Mouse (Mus musculus) left cerebral cortex, adult 9 months (tissue): ENCODE results near the gene Krt28.

Experiments used
- DNase-seq, 2 experiments: peaks; one replicate each; pipeline ENCODE4 v3.0.0; 2022; ENCODE audit warnings: low spot score in 2 of 2

Krt28 gene

GRCm38 (mm10) chr11:99374803-99375202 lies at the start of gene Krt28:
TSS of gene Krt28 (minus strand) at chr11:99374903.
- no peak for DNase-seq

- no peak for DNase-seq
These were observed 47.5 kb upstream of the Krt28 start, which contains the start of gene Krt12 for GRCm38 (mm10) chr11:99422159-99422558. TSS of gene Krt12 (minus strand) at chr11:99422259.

GRCm38 (mm10) chr11:99420586-99420985 lies 45.9 kb upstream of the Krt28 start:
- peak in 1 of 2 experiments; percentile 10 for DNase-seq

- peak in 1 of 2 experiments; percentile 10 for DNase-seq
These were observed 43.1 kb upstream of the Krt28 start for GRCm38 (mm10) chr11:99417819-99418218.

DNA sequence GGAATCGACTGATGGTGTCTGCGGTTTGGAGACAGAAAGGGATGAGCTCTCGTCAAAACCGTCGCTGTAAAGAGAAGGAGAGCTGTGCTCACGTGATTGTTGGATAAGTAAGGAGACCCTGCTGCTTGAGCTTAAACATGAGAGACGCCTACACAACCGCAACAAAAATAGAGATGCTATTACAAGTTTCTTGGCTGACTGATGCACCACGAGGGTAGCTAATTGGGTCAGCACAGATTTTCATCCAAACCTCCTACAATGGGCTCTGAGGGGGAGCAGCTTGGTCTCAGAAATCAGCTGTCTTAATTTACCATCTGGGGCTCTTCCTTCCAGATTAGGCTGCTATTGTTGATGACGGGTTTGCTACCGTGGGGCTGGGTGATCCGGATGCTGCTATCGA lies 42.2 kb upstream of the Krt28 start:
- DNase-seq: peak; percentile 76 to 81

GRCm38 (mm10) chr11:99414463-99415147 lies 39.9 kb upstream of the Krt28 start:
- no peak for DNase-seq

DNA sequence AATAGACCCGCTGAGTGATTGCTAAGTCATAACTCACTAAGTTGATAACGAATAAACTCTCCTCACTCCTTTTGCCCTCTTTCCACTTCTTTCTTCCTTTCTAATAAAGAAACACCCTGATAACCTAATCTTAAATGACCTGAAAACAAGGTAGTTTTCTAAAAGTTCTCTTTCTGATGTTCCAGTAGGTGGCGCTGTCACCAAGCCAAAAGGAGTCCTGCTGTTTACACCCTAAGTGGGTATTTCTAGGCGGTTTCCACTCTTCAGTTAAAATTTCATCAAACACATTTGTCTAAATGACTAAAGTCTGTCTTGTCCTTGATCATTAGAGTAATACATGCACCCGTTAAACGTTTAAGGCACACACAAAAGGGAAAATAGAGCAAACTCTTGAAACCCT lies 38.5 kb upstream of the Krt28 start:
- peak in 1 of 2 experiments; percentile 22 for DNase-seq

DNA sequence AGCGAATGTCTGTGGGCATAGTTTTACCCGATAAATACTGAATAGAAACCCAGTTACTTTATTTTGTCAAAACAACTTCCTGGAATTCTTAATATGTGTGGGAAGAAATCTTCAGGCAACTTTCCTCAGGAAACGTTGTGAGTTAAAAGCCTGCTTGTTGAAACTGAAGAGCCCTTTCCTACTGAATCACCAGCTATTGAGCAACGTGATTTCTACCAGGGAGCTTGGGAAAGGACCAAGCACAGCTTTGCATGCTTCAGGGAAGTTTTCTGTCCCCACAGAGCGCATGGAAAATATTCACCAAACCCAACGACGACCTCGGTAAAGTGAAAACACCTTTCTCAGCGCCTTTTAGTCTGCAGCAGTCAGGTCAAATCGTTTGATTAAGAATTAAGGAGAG lies 31.5 kb upstream of the Krt28 start:
- DNase-seq: no peak

DNA sequence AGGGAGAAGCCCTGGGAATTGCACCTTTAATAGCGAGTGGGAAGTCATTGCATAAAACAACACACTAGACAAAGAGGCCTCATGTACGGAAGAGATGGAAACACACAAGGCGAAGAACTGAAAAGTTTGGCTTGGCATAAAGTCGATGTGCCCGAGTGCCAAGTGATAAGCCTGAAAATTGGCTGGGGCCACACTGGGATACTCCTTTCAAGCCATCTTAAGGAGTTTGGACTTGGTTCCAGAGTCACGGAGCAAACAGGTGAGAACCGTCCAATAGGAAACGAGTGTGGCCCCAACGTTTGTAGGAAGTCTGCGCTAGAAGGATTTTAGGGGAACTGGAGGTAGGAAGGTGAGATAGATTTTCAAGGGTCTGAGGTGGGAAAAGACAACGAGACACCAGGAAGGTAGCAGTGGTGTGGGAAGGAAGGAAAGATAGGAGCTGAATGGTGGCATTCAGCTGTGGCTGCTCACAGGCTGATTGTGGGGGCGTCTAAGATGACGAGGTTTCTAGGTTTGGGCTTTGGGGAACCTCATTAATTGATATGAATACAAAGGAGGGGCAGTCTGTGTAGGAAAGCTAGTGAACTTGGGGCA lies 25.4 kb upstream of the Krt28 start:
- no peak for DNase-seq

- DNase-seq: no peak
These were observed 24.1 kb upstream of the Krt28 start for GRCm38 (mm10) chr11:99398832-99399231.

DNA sequence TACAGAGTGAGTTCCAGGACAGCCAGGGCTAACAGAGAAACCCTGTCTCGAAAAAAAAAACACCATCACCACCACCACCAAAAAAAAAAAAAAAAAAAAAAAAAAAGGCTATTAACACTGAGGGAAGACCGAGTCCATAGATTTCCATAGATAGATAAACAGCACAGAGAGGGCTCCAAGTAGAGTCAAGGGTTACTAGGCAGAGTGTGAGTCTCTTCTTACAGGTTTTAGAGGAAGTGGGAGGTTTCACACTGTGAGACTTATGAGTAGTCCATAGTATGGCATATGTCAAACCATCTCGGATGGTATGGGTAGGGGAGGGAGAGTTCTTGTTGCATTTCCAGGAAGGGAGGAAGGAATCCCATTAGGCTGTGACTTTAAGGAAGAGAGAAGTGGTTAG lies 23.4 kb upstream of the Krt28 start:
- DNase-seq: no peak

DNA sequence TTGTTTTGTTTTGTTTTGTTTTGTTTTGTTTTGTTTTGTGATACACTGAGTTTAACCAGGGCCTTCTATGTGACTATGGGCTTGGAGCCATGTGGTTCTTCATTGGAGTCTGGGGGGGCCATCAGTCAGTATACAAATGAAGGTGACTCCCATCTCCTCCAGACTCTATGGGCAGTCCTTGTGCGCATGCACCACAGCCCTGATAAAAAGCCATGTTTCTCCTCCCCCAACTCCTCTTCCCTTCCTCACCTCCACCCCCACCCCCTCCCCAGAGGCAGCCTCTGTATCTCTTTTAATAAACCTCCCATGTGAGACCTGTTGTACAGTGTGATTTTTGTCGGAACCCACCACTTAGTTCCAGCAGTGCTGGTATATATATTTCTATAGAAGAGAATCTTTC lies 22.0 kb upstream of the Krt28 start:
- no peak for DNase-seq

- no peak for DNase-seq
These were observed 21.3 kb upstream of the Krt28 start for GRCm38 (mm10) chr11:99396034-99396433.

DNA sequence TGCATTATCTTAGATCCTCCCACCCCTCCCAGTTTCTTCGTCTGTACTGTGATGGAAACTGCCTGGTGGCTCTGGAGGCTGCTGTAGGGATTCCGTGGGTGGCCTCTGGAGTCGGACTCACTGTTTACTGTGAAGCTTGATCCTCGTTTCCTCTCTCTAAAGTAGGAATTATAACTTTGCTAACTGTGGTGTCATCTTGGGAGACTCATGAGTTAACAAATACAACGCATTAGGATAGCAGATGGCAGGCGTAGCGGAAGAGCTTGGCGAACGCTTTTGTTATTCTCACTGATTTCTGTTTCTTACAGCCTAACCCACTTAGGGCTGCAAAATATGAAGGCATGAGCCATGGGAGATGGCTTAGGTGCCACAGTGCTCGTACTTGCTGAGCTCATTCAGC lies 17.8 kb upstream of the Krt28 start:
- no peak for DNase-seq

GRCm38 (mm10) chr11:99391375-99391774 lies 16.7 kb upstream of the Krt28 start:
- DNase-seq: no peak

GRCm38 (mm10) chr11:99390866-99391265 lies 16.2 kb upstream of the Krt28 start:
- DNase-seq: no peak

GRCm38 (mm10) chr11:99389264-99389663 lies 14.6 kb upstream of the Krt28 start, which contains the start of gene Krt10:
TSS of gene Krt10 (minus strand) at chr11:99389364.
- no peak for DNase-seq

- no peak for DNase-seq
These were observed 14.0 kb upstream of the Krt28 start for GRCm38 (mm10) chr11:99388661-99389060.

DNA sequence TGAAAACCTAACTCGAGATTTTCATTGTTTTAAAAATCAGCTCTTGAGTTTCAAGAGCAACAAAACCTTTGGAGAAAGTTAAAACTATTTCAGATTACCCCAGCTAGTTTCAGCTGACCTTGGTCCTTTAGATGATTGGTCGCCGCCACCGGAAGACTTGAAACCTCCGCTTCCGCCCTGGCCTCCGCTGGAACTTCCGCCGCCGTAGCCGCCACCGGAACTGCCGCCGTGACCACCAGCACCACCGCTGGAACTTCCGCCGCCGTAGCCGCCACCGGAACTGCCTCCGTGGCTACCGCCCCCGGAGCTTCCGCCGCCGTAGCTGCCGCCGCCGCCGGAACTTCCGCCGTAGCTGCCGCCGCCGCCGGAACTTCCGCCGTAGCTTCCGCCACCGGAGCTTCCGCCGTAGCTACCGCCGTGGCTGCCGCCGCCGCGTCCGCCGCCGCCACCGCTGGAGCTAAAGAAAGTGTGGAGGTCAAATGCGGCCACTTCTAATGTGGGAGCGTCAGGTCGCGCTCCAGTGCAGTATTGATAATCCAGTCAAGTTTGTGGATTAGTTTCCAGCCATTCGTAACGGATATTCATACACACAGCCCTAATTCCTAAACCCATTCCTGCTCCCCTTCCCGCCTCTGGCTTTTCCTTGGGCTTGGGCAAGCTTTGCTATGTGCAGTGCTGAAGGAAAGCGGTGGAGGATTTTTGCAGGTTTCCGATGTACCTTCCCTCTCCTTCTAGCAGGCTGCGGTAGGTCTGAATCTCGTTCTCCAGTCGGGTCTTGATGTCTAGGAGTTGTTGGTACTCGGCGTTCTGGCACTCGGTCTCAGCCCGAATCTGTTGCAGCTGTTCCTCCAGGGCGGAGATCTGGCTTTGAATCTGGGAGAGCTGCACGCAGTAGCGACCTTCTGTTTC lies 11.4 kb upstream of the Krt28 start:
- peak; percentile 81 to 89 for DNase-seq

GRCm38 (mm10) chr11:99379568-99379967 lies 4.9 kb upstream of the Krt28 start:
- peak in 1 of 2 experiments; percentile 79 for DNase-seq

- peak; percentile 42 to 59 for DNase-seq
These were observed 4.8 kb downstream of the Krt28 start for GRCm38 (mm10) chr11:99369853-99370451.

DNA sequence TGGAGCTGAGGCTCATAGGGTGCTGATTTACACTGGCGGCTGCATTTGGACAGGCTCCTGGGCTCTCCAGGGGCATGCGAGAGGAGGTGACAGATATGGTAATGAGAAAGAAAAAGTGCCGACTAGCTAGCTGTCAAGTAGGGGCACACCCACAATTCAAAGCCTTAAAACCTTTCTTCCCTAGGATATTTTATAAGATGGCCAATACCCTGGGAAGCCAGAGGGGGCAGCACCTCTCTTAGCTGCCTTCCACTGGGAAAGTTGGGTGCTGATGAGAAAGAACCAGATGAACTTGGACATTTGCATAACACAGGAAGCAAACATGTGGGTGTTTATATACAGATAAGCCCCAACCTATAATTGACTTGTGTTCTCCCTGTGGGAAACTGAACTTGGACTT lies 5.5 kb downstream of the Krt28 start:
- no peak for DNase-seq
